Mouse (Mus musculus) activated CD4-positive, CD25-positive, alpha-beta regulatory T cell, adult 4 months (primary cell): ENCODE measurements around the gene Arid4b. TPM values are rescaled to one million over a fixed set of nuclear protein-coding genes. Genes with fewer than 3 reads are reported as not detected.

Experiments
- polyA plus RNA-seq, 2 experiments: library from polyadenylated mRNA; unstranded; fragments of 100-300 nt; shearing (Covaris generic); gene quantifications; one replicate each; pipeline ENCODE4 v1.2.1; 2017

The Arid4b gene
- polyA plus RNA-seq, 2 experiments from 2014 or later: 61.0 to 75.1 TPM

Other genes starting within 250 kb of the Arid4b start
- 10 to 100 TPM; 10.4 to 14.0 TPM for gene B3galnt2, start 108.8 kb upstream of the Arid4b start, polyA plus RNA-seq
- 10 to 100 TPM; 75.9 to 78.6 TPM for gene Tbce, start 23.6 kb upstream of the Arid4b start, polyA plus RNA-seq
- 100 to 1,000 TPM in 1 of 2 experiments, 10 to 100 TPM in 1; 91.7 to 103 TPM for gene Ggps1, start 256 bp downstream of the Arid4b start, polyA plus RNA-seq